12 mouse cellular contexts compared by ENCODE assay signal in the genomic region with DNA sequence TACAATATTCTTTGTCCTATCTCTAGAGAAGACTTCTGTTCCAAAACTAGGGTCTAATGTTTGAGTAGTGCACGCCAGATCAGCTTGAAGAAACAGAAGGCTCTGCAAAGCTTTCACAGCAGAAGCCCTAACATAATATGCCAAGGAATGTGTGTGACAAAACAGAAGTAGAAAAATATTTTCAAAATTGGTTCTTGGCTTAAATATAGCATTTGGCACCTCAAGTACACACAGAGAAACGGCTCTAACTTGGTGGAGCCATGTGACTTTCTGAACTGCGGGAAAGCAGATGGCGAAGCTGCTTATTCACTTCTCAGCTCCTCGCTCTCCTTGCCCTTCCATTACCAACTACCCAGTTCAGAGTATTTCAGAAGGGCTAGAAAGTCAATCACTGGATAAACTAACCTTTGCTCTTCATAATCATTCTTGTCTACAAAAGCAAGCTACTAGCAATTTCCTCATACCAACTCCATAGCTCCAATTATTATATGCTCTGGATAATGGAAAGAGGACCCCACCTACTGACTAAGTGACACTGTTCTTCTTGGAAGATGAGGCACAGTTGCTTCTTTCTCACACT.
DNase-seq lines count a peak whose midpoint lies in the region; ATAC-seq and TF ChIP-seq lines count a peak whose summit lies in the region.
"Had no signal": no experiment of that assay in that cellular context is flagged by ENCODE, and none has a peak within 500 bp of the region (broad histone marks: within the 10 kb centered on the region; RNA-seq: fewer than 3 reads in every experiment).

No protein-coding gene starts in this region.

- 77% methylated on average over 5 of the region's 5 CpGs for WGBS in heart, embryonic 13.5 days
- WGBS in heart, embryonic 12.5 days = 84% methylated on average over 5 of the region's 5 CpGs
- 73% methylated on average over 5 of the region's 5 CpGs for WGBS in hindbrain, postnatal 0 days

- intact Hi-C loops in left cerebral cortex, adult 2 months (cut with DNase I) = loop anchor here (2.0 to 10.0 kb wide), 2 partner anchors 50 to 108 kb away; no protein-coding TSS in a partner anchor

- no peak for TF ChIP-seq CTCF in left cerebral cortex, adult 2 months (IDR thresholded peaks at IDR 0.05)
- TF ChIP-seq CTCF in hindbrain, postnatal 0 days (IDR thresholded peaks at IDR 0.05; ENCODE audit: low read depth) = no peak

- H3K4me2 ChIP-seq in heart, embryonic 13.5 days = no peak overlapping the region
- no peak overlapping the region for H3K4me2 ChIP-seq in heart, embryonic 12.5 days
- H3K4me2 ChIP-seq in hindbrain, postnatal 0 days (ENCODE audit: low read depth, low read length) = no peak overlapping the region
- H3K4me2 ChIP-seq: neural tube, embryonic 12.5 days had no signal

- no peaks in the 10 kb centered on the region for H3K9me3 ChIP-seq in heart, embryonic 13.5 days
- no peaks in the 10 kb centered on the region for H3K9me3 ChIP-seq in heart, embryonic 12.5 days (replicated peaks)
- H3K9me3 ChIP-seq in hindbrain, postnatal 0 days (ENCODE audit: low read length) = no peaks in the 10 kb centered on the region
- H3K9me3 ChIP-seq: neural tube, embryonic 12.5 days had no signal

- no peaks in the 10 kb centered on the region for H3K36me3 ChIP-seq in heart, embryonic 13.5 days
- H3K36me3 ChIP-seq in heart, embryonic 12.5 days = no peaks in the 10 kb centered on the region
- no peaks in the 10 kb centered on the region for H3K36me3 ChIP-seq in hindbrain, postnatal 0 days (ENCODE audit: insufficient read depth, low read length)
- H3K36me3 ChIP-seq: neural tube, embryonic 12.5 days had no signal

- no peak overlapping the region for H3K9ac ChIP-seq in heart, embryonic 13.5 days
- no peak overlapping the region for H3K9ac ChIP-seq in heart, embryonic 12.5 days
- H3K9ac ChIP-seq in hindbrain, postnatal 0 days (replicated peaks; ENCODE audit: low read length) = no peak overlapping the region
- H3K9ac ChIP-seq: neural tube, embryonic 12.5 days had no signal

- no peak overlapping the region for H3K4me3 ChIP-seq in heart, embryonic 13.5 days
- no peak overlapping the region for H3K4me3 ChIP-seq in heart, embryonic 12.5 days
- H3K4me3 ChIP-seq in left cerebral cortex, adult 2 months = no peak overlapping the region
- H3K4me3 ChIP-seq in hindbrain, postnatal 0 days (ENCODE audit: low read length) = no peak overlapping the region
- H3K4me3 ChIP-seq: erythroblast, embryonic 14.5 days; neural tube, embryonic 12.5 days had no signal

- peak overlapping the region; percentile 24; the same call in 1 of the 2 replicates for H3K27ac ChIP-seq in heart, embryonic 13.5 days (replicated peaks)
- H3K27ac ChIP-seq in heart, embryonic 12.5 days (ENCODE audit: poor library complexity, severe bottlenecking) = no peak overlapping the region
- peak overlapping the region; percentile 41; the same call in 1 of the 2 replicates for H3K27ac ChIP-seq in left cerebral cortex, adult 2 months
- H3K27ac ChIP-seq in hindbrain, postnatal 0 days = no peak overlapping the region
- H3K27ac ChIP-seq: neural tube, embryonic 12.5 days had no signal

- peaks cover 32% of the 10 kb centered on the region for H3K4me1 ChIP-seq in heart, embryonic 13.5 days
- H3K4me1 ChIP-seq in heart, embryonic 12.5 days (replicated peaks) = peaks cover 16% of the 10 kb centered on the region
- no peaks in the 10 kb centered on the region for H3K4me1 ChIP-seq in hindbrain, postnatal 0 days (ENCODE audit: insufficient read depth, low read length)

- DNase-seq in right cerebral cortex, adult 18-20 months = peak; percentile 42
- no peak for DNase-seq in right cerebral cortex, postnatal 14 days
- peak in 1 of 2 experiments; percentile 13 for DNase-seq in left cerebral cortex, adult 2 months (ENCODE audit: extremely low spot score in 1 of 2, low spot score in 2 of 2)
- DNase-seq in telencephalon, adult 2 months (ENCODE audit: low read depth, low spot score) = peak; percentile 80
- DNase-seq in hindbrain, postnatal 0 days (ENCODE audit: low spot score) = no peak
- DNase-seq in ovary, adult 18-20 months (ENCODE audit: low spot score) = no peak
- DNase-seq: lung, adult 2 months; midbrain, embryonic 14.5 days had no signal

- no peaks in the 10 kb centered on the region for H3K27me3 ChIP-seq in heart, embryonic 13.5 days (replicated peaks)
- no peaks in the 10 kb centered on the region for H3K27me3 ChIP-seq in heart, embryonic 12.5 days (replicated peaks)
- H3K27me3 ChIP-seq in hindbrain, postnatal 0 days (ENCODE audit: insufficient read depth, low read length) = no peaks in the 10 kb centered on the region
- H3K27me3 ChIP-seq: neural tube, embryonic 12.5 days had no signal

- no peak for ATAC-seq in heart, embryonic 13.5 days (ENCODE audit: extremely low read depth, insufficient number of reproducible peaks, low FRiP score, low TSS enrichment)
- ATAC-seq in heart, embryonic 12.5 days (ENCODE audit: insufficient number of reproducible peaks, low FRiP score) = no peak
- ATAC-seq in hindbrain, postnatal 0 days = no peak

Comparison
In these comparisons a context has a peak if more than half of its experiments do, and no peak if none do; other contexts are left out.
1. H3K27ac ChIP-seq: peak in heart, embryonic 13.5 days (single experiment) and left cerebral cortex, adult 2 months (single experiment); none in heart, embryonic 12.5 days (single experiment) and hindbrain, postnatal 0 days (single experiment).
2. DNase-seq: peak in right cerebral cortex, adult 18-20 months (single experiment) and telencephalon, adult 2 months (single experiment); none in right cerebral cortex, postnatal 14 days (single experiment), hindbrain, postnatal 0 days (single experiment) and ovary, adult 18-20 months (single experiment).